Mouse (Mus musculus): Measurements from ENCODE around the gene Mrps18b. TPM values are rescaled to one million over a fixed set of nuclear protein-coding genes. Genes with fewer than 3 reads are reported as not detected.
A peak's percentile ranks its signal among the peaks of the same experiment; 100 is the strongest.
"Not testable (repeated sequence)": the region's sequence is repeated elsewhere in the genome, so short reads cannot be mapped to it uniquely, and the experiment has no call there.

Mrps18b gene
- 55.3 and 56.1 TPM in 2 replicates for polyA plus RNA-seq (2016; fragmentation: Nextera tagmentation; extraction: Ambion mirVana)

DNA sequence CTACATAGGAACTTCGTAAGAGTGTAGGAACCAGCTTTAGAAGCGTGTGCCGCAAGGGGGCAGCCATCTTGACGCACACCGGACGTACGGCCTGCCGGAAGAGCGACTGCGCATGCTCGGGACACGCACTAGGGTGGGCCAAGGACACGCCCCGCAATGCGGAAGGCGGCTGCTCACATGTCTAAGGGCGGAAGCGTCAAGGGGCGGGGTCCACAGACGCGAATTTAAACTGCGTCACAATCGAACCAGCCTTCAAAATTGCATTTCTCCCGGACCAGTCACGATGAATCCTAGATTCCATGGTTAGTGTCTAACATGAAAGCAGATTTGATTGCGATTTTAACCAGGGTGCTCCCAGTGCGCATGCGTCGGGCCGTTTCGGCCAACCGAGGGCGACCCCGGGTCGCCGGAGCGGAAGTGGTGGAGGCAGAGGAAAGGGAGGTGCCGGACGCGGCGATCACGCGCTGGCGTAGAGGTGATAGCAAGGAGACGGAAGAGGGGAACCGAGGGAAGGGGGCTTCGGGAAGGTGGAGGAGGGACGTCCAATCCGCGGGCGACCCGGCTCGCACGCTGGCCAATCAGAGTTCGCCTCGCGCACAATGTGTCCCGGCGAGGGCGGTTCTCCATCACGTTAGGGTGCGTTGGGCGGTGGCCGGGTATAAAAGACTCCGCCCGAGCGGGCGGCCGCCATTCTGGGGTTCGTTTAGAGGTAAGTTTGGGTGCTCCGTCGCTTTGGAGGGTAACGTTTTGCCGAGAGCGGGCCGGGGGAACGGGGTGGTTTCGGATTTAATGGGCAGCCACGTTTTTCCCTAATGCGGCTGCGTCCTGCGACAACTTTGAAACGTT lies at the start of gene Mrps18b, which contains the start of gene Ppp1r10:
Gene Mrps18b, minus strand, starts transcription at position 93 of the 846 bp plus-strand sequence.
Gene Ppp1r10, plus strand, starts transcription at position 138 of the 846 bp plus-strand sequence.
- Histone ChIP-seq H3K9ac (peak within 1 kb of the TSS; percentile 98), H3K27ac (peak within 1 kb of the TSS; percentile 96), H3K4me1 (peaks cover 25% of the 10 kb centered on the region), H3K4me3 (peak within 1 kb of the TSS; percentile 71), H3K9me3 (no peaks in the 10 kb centered on the region), H3K27me3 (replicated peaks) (no peaks in the 10 kb centered on the region), H3K4me2 (replicated peaks) (peak within 1 kb of the TSS; percentile 74), H3K36me3 (peaks cover 8% of the 10 kb centered on the region; the same call in 1 of the 2 replicates)
- WGBS = under 1% methylated on average over 83 of the region's 83 CpGs
- peak; percentile 93 for ATAC-seq (ENCODE audit: low FRiP score, low read depth)

DNA sequence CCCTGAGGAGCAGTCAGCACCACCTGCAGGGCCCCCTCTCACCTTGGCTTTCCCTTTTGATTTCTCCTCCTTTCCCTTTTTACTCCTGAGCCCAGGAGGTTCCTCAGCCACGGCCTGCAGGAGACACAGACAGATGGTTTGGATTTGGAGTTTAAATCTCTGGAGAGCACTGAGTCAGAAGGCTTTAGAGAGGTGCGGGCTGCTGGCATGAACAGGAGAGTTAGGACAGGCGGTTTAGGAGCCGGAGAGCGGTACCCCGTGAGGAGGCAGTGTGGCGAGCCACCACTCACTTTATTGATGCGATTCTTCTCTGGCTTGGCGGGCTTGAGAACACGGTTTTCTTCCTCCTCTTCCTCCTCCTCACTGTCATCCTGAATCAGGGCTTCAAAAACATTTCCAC lies 47.1 kb upstream of the Mrps18b start:
- peaks cover 83% of the 10 kb centered on the region for H3K36me3 ChIP-seq

DNA sequence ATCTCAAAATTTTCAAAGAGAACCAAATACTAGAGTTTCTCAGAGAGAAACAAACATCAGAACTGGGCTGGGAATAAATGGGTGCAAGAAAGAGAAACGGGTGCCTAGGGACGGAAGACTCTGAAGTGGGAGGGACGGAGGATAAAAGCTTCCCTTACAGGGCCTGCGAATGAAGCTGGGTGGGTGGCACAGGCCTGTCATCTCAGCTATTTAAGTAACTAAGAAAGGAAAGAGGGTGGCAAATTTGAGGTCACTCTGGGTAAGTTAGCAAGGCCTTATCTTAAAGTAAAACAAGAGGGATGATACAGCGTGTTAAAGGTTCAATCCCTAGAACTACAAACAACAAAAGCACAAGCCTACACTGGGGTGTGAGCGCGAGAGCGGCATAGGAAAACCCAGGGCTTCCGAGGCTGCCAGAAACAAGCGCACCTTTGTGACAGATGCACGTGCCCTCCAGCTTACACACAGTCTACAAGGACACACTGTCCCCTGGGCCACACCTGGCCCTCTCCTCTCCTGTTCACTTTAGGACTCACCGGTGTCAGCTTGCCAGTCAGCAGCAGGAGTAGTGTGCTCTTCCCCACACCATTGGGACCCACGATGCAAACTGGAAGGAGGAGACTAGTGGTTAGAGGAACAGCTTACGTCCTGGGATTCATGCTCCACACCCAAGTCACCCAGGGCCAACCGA lies 42.5 kb upstream of the Mrps18b start:
- Histone ChIP-seq H3K9ac (no peak overlapping the region), H3K27me3 (replicated peaks) (no peaks in the 10 kb centered on the region), H3K27ac (no peak overlapping the region), H3K9me3 (no peaks in the 10 kb centered on the region), H3K36me3 (peaks cover 82% of the 10 kb centered on the region), H3K4me3 (no peak overlapping the region), H3K4me1 (no peaks in the 10 kb centered on the region), H3K4me2 (replicated peaks) (no peak overlapping the region)
- 97% methylated on average over 15 of the region's 15 CpGs for WGBS
- no peak for ATAC-seq (ENCODE audit: low FRiP score, low read depth)

More for the DNA sequence above, 47.1 kb upstream of the Mrps18b start:
- H3K27me3 ChIP-seq (replicated peaks) = no peaks in the 10 kb centered on the region
- ATAC-seq (ENCODE audit: low FRiP score, low read depth) = no peak
- no peak overlapping the region for H3K27ac ChIP-seq
- no peak overlapping the region for H3K9ac ChIP-seq
- peaks cover 6% of the 10 kb centered on the region; the same call in 1 of the 2 replicates for H3K4me1 ChIP-seq
- WGBS = 92% methylated on average over 10 of the region's 10 CpGs
- no peaks in the 10 kb centered on the region for H3K9me3 ChIP-seq
- no peak overlapping the region for H3K4me3 ChIP-seq
- H3K4me2 ChIP-seq (replicated peaks) = no peak overlapping the region

DNA sequence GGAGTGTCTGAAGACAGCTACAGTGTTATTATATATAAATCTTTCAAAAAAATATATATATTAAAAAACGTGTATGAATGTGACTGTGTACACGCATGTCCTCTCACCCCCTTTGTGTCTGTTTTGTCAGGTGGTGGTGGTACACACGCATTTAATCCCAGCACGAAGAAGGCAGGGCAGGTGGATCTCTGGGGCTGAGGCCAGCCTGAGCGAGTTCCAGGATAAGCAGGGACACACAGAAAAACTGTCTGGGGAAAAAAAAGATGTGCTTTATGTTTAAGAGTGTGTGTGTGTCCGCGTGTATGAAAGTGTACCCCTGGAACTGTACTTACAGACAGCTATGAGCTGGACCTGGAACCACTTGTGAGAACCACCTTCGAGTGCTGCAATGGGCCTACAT lies 38.5 kb upstream of the Mrps18b start:
- Histone ChIP-seq H3K27me3 (replicated peaks) (no peaks in the 10 kb centered on the region), H3K4me1 (no peaks in the 10 kb centered on the region), H3K36me3 (peaks cover 41% of the 10 kb centered on the region), H3K4me3 (no peak overlapping the region), H3K27ac (no peak overlapping the region), H3K4me2 (replicated peaks) (no peak overlapping the region), H3K9me3 (no peaks in the 10 kb centered on the region), H3K9ac (no peak overlapping the region)
- WGBS = 78% methylated on average over 8 of the region's 8 CpGs
- no peak for ATAC-seq (ENCODE audit: low FRiP score, low read depth)

DNA sequence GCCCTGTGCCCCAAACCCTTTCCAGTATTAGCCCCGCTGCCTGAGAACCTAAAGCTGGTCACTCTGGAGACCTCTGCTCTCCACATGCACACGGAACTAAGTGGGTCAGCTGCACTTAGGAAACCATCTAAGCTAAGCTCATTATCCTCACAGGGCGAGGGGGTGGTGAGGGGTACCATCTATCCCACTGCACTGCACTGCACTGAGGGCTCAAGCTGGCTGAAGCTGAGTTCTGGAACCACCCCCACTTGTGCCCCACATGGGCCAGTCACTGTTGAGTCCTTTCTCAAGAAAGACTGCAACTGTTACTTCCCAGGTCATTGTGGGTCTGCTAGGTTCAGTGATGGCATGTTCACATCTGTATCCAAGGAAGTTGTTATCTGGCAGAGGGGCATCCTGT lies 36.4 kb upstream of the Mrps18b start:
- ATAC-seq (ENCODE audit: low FRiP score, low read depth); H3K27ac ChIP-seq; H3K27me3 ChIP-seq (replicated peaks); H3K9me3 ChIP-seq; H3K4me1 ChIP-seq; H3K4me3 ChIP-seq; H3K4me2 ChIP-seq (replicated peaks); H3K9ac ChIP-seq: not testable (repeated sequence)
- peaks cover 20% of the 10 kb centered on the region for H3K36me3 ChIP-seq
- WGBS = 84% methylated on average over 3 of the region's 3 CpGs

DNA sequence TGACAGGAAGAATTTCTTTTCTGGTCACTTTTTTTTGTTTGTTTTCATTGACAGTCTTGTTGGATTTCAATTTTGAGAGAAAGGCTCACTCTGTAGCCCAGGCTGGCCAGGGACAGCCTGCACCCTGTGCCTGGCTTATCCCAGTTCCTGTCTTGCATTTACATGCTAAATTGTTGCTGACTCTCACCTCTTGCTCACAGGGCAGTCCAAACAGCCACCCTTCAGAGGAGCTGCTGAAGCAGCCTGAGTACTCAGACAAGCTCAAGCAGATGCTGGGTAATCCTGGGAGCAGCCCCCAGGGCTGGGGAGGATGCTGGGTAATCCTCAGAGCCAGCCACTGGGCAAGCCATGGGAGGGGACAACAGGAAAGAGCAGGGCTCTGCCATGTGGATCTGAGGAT lies 34.8 kb upstream of the Mrps18b start:
- H3K36me3 ChIP-seq; H3K4me2 ChIP-seq (replicated peaks); H3K9ac ChIP-seq; ATAC-seq (ENCODE audit: low FRiP score, low read depth); H3K27me3 ChIP-seq (replicated peaks); H3K9me3 ChIP-seq; H3K4me1 ChIP-seq; H3K4me3 ChIP-seq; H3K27ac ChIP-seq: not testable (repeated sequence)

DNA sequence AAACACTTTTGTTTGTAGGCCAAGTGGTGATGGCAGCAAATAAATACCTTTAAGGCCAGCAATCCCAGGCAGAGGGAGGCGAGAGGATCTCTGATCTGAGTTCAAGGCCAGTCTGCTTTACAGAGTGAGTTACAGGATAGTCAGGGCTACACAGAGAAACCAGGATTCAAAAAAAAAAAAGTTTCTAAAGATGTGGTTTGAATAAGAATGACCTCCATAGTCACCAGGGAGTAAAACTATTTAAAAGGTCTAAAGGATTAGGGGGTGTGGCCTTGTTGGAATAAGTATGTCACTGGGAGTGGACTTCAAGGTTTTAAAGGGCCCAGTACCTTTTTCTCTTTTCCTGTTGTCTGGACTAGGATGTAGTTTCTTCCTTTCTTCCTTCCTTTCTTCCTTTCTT lies 23.8 kb upstream of the Mrps18b start:
- no peak overlapping the region for H3K9ac ChIP-seq
- H3K9me3 ChIP-seq = no peaks in the 10 kb centered on the region
- H3K4me3 ChIP-seq = no peak overlapping the region
- no peaks in the 10 kb centered on the region for H3K4me1 ChIP-seq
- no peak overlapping the region for H3K27ac ChIP-seq
- no peak for ATAC-seq (ENCODE audit: low FRiP score, low read depth)
- H3K36me3 ChIP-seq = no peaks in the 10 kb centered on the region
- 63% methylated on average over 1 of the region's 1 CpGs for WGBS
- H3K4me2 ChIP-seq (replicated peaks) = no peak overlapping the region
- H3K27me3 ChIP-seq (replicated peaks) = no peaks in the 10 kb centered on the region

DNA sequence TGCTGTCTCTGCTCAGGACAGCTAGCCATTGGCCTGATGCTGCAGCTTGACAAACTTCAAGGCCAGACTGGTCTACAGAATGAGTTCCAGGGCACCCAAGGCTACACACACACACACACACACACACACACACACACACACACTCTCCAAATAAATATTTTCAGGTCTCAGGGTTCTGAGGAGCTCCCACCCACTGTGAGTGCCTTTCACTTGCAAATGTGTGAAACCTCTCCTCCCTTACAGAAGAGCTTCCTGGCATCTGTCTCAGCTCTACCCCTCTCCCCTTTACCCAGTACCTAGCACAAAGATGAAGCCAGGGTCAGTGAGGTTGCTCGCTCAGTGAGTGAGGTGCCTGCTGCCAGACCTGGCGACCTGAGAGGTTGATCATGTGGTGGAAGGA lies 22.9 kb upstream of the Mrps18b start:
- Histone ChIP-seq H3K27me3 (replicated peaks) (no peaks in the 10 kb centered on the region), H3K27ac (no peak overlapping the region), H3K36me3 (no peaks in the 10 kb centered on the region), H3K4me1 (no peaks in the 10 kb centered on the region), H3K4me2 (replicated peaks) (no peak overlapping the region), H3K9me3 (no peaks in the 10 kb centered on the region), H3K9ac (no peak overlapping the region), H3K4me3 (no peak overlapping the region)
- ATAC-seq (ENCODE audit: low FRiP score, low read depth) = no peak
- 57% methylated on average over 2 of the region's 2 CpGs for WGBS

DNA sequence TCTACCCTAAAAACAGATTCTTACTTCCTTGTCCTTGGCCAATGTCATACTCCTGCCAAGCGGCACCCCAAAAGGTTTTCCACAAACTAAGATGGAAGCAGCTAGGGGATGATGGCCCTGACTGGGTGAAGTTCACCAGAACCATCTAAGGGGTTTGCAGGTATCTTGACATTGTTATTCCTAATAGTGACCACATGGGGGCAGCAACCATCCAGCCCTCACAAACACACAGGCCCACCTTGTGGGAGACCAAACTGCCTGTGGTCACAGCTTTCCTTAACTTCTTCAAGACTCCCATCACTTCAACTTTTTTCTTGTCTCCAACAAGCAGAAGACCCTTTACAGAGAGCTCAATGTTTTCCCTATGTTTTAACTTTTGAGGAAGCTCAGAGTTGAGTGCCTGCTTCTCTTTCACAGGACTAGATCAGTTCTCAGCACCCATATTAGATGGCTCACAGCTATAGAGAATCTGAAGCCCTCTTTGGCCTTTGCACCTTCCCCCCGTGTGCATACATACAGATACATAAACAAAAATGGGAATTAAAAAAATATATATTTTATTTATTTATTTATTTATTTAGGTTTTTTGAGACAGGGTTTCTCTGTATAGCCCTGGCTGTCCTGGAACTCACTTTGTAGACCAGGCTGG lies 21.6 kb upstream of the Mrps18b start:
- no peak overlapping the region for H3K9ac ChIP-seq
- H3K27ac ChIP-seq = no peak overlapping the region
- no peaks in the 10 kb centered on the region for H3K9me3 ChIP-seq
- peak; percentile 33; the same call in 1 of the 2 replicates for ATAC-seq (ENCODE audit: low FRiP score, low read depth)
- whole genome bisulfite sequencing = 50% methylated on average over 2 of the region's 2 CpGs
- H3K4me3 ChIP-seq = no peak overlapping the region
- no peaks in the 10 kb centered on the region for H3K4me1 ChIP-seq
- no peaks in the 10 kb centered on the region for H3K27me3 ChIP-seq (replicated peaks)
- no peaks in the 10 kb centered on the region for H3K36me3 ChIP-seq
- H3K4me2 ChIP-seq (replicated peaks) = no peak overlapping the region

DNA sequence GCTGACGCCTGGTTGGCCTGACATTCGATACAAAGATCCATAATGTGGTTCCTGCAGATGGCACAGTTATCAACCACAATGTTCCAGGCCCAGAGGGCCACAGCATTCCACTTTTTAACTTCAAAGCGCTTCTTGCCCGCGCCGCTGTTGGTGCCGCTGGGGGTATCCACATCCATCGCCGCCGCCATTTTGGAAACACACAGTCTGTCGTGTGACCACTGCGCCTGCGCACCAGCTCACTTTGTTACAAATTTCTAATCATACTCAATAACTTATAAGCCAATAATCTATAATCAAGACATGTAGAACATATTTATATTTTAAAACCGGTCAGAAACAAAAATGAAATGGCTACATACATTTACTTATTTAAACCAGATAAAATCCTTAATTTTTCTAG lies 19.6 kb upstream of the Mrps18b start:
- not testable (repeated sequence) for H3K9me3 ChIP-seq; ATAC-seq (ENCODE audit: low FRiP score, low read depth); H3K27ac ChIP-seq; H3K4me2 ChIP-seq (replicated peaks); H3K27me3 ChIP-seq (replicated peaks); H3K4me3 ChIP-seq; H3K36me3 ChIP-seq; H3K4me1 ChIP-seq; H3K9ac ChIP-seq
- WGBS = 90% methylated on average over 14 of the region's 14 CpGs

DNA sequence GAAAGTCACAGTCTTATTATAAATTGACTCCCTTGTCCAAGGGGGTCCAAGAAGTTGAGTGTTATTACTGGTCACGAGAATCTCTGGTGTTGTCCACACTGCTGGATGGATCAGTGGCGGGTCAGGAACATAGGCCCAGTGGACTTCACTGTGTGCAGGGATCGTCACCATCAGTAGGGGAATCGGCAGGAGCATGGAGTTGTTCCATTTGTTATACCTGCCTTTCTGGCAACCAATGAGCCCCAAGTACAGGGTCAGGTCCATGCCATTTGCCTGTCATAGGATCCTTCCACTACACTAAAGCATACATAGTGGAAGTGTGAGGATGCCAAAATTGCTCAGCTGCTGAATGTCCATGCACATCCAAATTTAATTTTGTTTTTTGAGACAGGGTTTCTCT lies 16.4 kb upstream of the Mrps18b start:
- no peak overlapping the region for H3K9ac ChIP-seq
- ATAC-seq (ENCODE audit: low FRiP score, low read depth) = no peak
- no peak overlapping the region for H3K4me3 ChIP-seq
- no peak overlapping the region for H3K27ac ChIP-seq
- H3K27me3 ChIP-seq (replicated peaks) = no peaks in the 10 kb centered on the region
- peaks cover 38% of the 10 kb centered on the region for H3K36me3 ChIP-seq
- H3K9me3 ChIP-seq = no peaks in the 10 kb centered on the region
- no peaks in the 10 kb centered on the region for H3K4me1 ChIP-seq
- no peak overlapping the region for H3K4me2 ChIP-seq (replicated peaks)
- 85% methylated on average over 4 of the region's 4 CpGs for WGBS

DNA sequence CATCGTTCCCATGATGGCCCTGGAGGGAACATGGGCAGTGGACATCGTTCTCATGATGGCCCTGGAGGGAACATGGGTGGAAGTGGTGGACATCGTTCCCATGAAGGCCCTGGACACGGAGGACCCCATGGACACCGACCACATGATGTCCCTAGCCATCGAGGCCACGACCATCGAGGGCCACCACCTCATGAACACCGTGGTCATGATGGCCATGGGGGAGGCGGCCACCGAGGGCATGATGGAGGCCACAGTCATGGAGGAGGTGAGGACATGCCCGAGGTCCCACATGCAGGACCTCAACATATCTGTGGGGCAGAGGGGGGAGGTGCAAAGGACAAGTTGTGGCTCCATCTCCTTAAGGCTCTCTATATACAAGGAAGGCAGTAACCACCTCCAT lies 14.4 kb upstream of the Mrps18b start:
- Histone ChIP-seq H3K36me3 (peaks cover 55% of the 10 kb centered on the region), H3K4me1 (no peaks in the 10 kb centered on the region), H3K27me3 (replicated peaks) (no peaks in the 10 kb centered on the region), H3K27ac (no peak overlapping the region), H3K4me2 (replicated peaks) (no peak overlapping the region), H3K9me3 (no peaks in the 10 kb centered on the region), H3K4me3 (no peak overlapping the region), H3K9ac (no peak overlapping the region)
- WGBS = 97% methylated on average over 12 of the region's 12 CpGs
- no peak for ATAC-seq (ENCODE audit: low FRiP score, low read depth)

Measured in neural tube, embryonic 12.5 days (tissue).